Mouse (Mus musculus) cortical plate, adult 2 months (tissue): ENCODE results near the gene Robo2.

Source experiments
- CTCF ChIP-seq: fragments of 200-500 bp; IDR thresholded peaks from 2 replicates; pipeline ENCODE4 v1.5.1; 2011; ENCODE audit warnings: mild to moderate bottlenecking, control low read depth, low read length; ENCODE audit not compliant: insufficient read depth; ENCODE audit errors: extremely low read depth
- POLR2A ChIP-seq: fragments of 200-500 bp; IDR thresholded peaks from 2 replicates; pipeline ENCODE4 v1.6.1; 2011; ENCODE audit warnings: mild to moderate bottlenecking, low read length, control low read depth; ENCODE audit not compliant: insufficient read depth; ENCODE audit errors: extremely low read depth

- no peak for TF ChIP-seq CTCF
- no peak for TF ChIP-seq POLR2A
These were observed 604 bp downstream of the Robo2 start for GRCm38 (mm10) chr16:74411021-74411420.
